Mouse (Mus musculus) left cerebral cortex, postnatal 36 days (tissue): ENCODE data around the gene Ecm2. TPM values are rescaled to one million over a fixed set of nuclear protein-coding genes. Genes with fewer than 3 reads are reported as not detected.

Experiments used
- DNase-seq, 2 experiments: peaks; one replicate each; pipeline ENCODE4 v3.0.0; 2021 to 2022; ENCODE audit warnings: low spot score in 2 of 2, mixed read lengths in 1 of 2
- intact Hi-C: fragments of 180-260 bp; cut with DNase I; formaldehyde crosslinking; loops from one replicate; pipeline ENCODE4 v1.15.1; 2025
- total RNA-seq, 2 experiments: library from RNA; stranded (reverse); gene quantifications; 2 replicates each; pipeline ENCODE4 v1.2.3; 2021

The Ecm2 gene
- total RNA-seq, 2 experiments from 2014 or later: 2.2 to 2.6 TPM

GRCm38 (mm10) chr13:49492376-49493368 lies 11.9 kb upstream of the Ecm2 start, which contains the start of gene Tes3-ps:
TSS of gene Tes3-ps (plus strand) at chr13:49493318.
- intact Hi-C loops: no loop called here
- no peak for DNase-seq

GRCm38 (mm10) chr13:49505776-49506175 lies 1.2 kb downstream of the Ecm2 start:
- no peak for DNase-seq
- intact Hi-C loops: no loop called here

DNA sequence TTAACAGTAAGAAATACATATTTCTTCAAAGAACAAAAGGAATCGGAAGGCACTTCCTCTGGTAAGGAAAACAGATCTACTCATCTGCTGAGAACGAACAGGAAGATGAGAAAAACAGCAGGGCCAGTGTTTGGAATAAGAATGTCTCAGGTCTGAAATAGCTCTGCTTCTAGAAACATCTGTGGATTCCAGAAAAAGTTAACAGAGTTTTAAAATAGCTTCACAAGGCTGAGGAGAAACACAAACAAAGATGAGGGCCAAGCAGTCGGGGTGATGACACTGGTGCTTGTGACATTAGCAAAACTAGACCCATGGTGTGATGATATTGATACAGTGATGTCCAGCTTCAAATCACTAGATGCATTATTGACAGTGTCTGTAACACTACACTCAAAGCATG lies 2.6 kb downstream of the Ecm2 start:
- no peak for DNase-seq
- intact Hi-C loops: no loop called here

- DNase-seq: no peak
- intact Hi-C loops: no loop called here
Measured at GRCm38 (mm10) chr13:49518761-49519160, 14.2 kb downstream of the Ecm2 start.

GRCm38 (mm10) chr13:49526235-49526634 lies 21.6 kb downstream of the Ecm2 start:
- intact Hi-C loops: no loop called here
- no peak for DNase-seq

GRCm38 (mm10) chr13:49530636-49531035 lies 26.0 kb downstream of the Ecm2 start:
- no peak for DNase-seq
- intact Hi-C loops: no loop called here

DNA sequence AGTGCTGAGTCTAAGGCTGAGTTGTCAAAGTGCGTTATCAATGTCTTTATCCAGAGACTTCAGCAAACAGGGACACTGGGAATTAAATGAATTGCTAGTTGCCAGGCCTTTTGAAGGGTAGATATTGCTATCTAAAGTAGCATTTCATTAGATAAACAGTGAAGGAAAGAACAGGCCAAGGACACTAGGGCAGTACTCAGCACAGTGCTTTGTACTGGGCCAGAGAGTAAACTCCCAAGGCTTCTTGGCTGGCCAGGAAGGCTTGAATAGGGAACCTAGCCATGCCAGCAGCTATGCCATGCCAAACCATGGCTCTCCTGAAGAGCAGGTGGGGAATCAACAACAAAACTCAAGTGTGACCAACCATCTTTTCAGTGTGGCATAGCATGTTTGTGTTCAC lies 32.3 kb downstream of the Ecm2 start:
- DNase-seq: no peak
- intact Hi-C loops: no loop called here

DNA sequence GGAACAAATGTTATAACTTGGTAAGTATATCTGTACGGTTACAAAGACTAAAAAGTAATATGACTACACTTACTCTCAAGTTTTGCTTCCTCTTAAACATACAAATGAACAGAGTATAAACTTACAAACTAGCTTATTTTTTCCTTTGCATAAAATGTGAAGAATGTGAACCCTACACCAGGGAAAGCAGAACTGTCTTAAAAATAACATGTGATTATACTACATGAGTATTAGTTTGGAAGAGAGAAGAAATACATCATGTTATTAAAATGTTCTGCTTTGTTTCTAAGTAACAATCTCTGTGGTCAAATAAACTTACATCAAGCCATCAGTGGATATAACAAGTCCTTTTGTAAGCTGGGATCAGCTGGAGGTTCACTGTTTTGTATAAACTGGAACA lies 34.1 kb downstream of the Ecm2 start:
- intact Hi-C loops: no loop called here
- no peak for DNase-seq

GRCm38 (mm10) chr13:49544279-49544678 lies 39.7 kb downstream of the Ecm2 start, which contains the start of gene Aspn:
TSS of gene Aspn (plus strand) at chr13:49544443.
- intact Hi-C loops: no loop called here
- no peak for DNase-seq

- no peak for DNase-seq
- intact Hi-C loops: no loop called here
Measured at GRCm38 (mm10) chr13:49545646-49546045, 41.0 kb downstream of the Ecm2 start.

DNA sequence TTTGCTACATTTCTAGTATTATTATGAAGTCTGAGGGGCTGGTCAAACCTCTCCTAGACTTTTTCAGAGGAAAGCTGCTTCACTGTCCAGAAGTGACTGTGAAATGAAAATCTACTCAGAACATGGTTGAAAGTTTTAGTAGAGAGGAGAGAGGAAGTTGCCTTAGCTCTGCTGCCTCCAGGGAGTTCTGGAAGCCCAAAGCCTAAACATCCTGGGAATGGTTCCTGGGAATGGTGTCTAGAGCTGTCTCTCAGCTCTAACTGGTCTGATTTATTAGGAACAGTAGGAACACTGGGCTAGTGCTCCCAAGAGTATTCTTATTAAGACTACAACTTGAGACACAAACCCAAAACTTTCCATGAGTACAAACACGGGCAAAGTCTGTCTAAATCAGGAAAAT lies 41.9 kb downstream of the Ecm2 start:
- intact Hi-C loops: no loop called here

GRCm38 (mm10) chr13:49547563-49548150 lies 43.0 kb downstream of the Ecm2 start:
- intact Hi-C loops: no loop called here
- DNase-seq: no peak

More for the DNA sequence above, 41.9 kb downstream of the Ecm2 start:
- DNase-seq: no peak

DNA sequence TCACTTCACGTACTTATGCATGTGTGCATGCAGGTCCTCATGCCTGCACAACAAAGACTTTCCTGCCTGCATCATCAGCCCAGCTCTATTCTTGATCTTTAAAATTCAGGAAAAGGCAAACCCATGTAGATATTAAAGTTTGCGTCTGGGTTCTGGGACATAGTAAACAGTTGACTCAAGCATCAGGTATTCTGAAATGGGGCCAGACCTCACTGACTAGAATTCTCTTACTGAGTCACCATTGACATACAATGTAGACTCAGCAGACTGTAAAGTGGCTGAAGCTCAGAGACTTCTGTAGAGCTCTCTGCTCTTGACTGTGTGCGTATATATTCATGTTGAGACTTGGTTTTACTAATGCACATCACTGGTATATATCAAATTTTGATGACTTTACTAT lies 45.0 kb downstream of the Ecm2 start:
- intact Hi-C loops: no loop called here
- no peak for DNase-seq

DNA sequence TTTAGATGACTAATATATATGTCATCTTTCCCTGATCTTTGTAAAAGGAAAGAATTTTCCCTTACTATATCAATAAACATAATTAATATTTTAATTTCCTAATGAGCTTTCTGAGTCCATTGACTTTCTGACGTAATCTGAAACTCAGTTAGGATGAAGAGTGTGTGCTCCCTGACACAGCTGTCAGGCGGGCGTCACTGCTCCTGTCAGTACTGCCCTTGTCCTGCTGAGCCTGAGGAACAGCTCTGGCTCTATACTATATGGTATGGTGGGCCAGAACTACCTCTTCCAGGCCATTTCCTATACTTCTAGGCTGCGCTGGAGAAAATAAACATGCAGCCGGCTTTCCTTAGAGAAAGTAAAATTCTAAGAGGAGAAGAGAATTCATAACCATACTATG lies 49.9 kb downstream of the Ecm2 start:
- intact Hi-C loops: no loop called here
- no peak for DNase-seq

DNA sequence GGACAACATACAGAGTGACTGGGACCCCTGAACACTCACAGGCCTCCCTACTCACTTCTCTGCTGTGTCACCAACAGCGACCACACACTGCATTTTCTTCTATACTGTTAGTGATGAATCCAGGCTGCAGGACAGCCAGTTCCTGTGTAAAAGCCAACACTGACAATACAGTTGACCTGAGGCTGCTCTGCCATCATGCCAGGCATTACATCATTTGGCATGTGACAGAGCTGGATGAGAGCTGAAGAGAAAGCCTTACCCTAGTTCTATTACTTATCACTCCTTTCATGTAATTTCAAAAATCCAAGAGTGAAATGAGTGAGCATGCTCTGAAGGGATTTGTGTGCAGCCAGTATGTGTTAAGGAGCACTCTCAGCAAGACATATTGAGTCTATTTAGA lies 51.6 kb downstream of the Ecm2 start:
- intact Hi-C loops: no loop called here

GRCm38 (mm10) chr13:49556924-49557323 lies 52.3 kb downstream of the Ecm2 start:
- DNase-seq: no peak
- intact Hi-C loops: no loop called here

More for the DNA sequence above, 51.6 kb downstream of the Ecm2 start:
- DNase-seq: no peak

DNA sequence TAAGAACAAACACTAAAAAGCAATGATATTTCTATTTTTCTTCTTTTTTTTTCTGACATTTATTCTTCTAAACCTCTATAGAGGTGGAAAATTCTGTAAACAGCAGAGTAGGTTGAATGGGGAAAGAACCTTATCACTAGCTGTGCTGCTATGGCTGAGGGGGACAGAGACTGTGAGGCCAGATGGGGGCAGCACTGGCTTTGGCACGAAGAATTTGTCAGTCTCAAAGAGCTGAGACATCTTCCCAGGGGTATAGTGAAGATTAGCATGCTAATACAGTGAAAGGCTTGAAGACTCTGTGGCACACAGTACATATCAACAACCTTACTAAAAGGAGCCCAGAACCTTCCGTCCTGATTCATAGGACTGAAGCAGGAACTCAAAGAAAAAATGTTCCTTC lies 54.6 kb downstream of the Ecm2 start:
- DNase-seq: no peak
- intact Hi-C loops: no loop called here

DNA sequence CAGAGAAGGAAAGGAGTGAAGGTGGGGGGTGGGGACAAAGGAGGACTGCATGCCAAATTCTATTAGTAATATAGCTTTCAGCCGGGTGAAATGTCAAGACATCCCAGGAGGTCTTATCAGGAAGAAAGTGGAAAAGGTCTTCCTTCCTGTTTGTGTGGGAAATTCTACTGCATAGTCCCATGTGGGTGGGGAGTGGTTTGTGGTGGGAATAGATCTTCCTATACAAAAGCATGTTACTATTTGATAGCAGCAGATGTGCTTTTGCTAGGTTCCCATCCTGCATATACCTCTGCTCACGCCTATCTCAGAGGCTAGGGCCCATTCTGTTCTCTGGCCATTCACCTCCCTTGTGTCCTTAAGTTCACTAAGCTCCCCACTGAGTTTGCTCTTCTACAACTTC lies 56.3 kb downstream of the Ecm2 start:
- intact Hi-C loops: no loop called here
- DNase-seq: no peak

GRCm38 (mm10) chr13:49564347-49564746 lies 59.7 kb downstream of the Ecm2 start:
- intact Hi-C loops: no loop called here
- no peak for DNase-seq

DNA sequence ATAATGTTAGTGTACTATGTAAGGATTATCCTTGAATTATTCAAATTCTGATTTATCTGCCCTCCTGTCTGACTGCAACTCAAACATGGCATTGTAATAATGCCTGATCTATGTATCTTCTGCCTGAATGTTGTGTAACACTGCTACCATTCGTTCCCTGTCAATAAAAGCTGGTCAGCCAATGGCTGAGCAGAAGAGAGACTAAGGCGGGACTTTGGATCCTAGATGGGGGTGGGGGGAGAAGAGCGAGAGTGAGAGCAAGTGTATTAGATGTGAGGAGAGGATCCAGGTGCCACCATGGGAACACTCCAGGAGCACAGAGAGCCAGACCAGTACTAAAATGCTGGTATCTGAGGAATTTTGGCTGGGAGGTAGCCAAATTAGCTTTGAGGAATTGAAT lies 65.8 kb downstream of the Ecm2 start:
- DNase-seq: no peak
- intact Hi-C loops: no loop called here

- no peak for DNase-seq
- intact Hi-C loops: no loop called here
Measured at GRCm38 (mm10) chr13:49571418-49571817, 66.8 kb downstream of the Ecm2 start.
